Mouse (Mus musculus) limb, embryonic 13.5 days (tissue): Measurements from ENCODE around the gene Zfp869. TPM values are rescaled to one million over a fixed set of nuclear protein-coding genes. Genes with fewer than 3 reads are reported as not detected.
"Not testable (repeated sequence)": the region's sequence is repeated elsewhere in the genome, so short reads cannot be mapped to it uniquely, and the experiment has no call there.

Source experiments
- ATAC-seq: fragments of 200-750 bp; cut with Nextera tagmentation; 2 replicates; pipeline ENCODE4 v1.8.0; 2017; ENCODE audit warnings: low read depth, moderate number of reproducible peaks, moderate TSS enrichment; ENCODE audit not compliant: low FRiP score
- H3K27ac ChIP-seq: fragments of 300-500 bp; sonication (generic); 2 replicates; pipeline ENCODE4 v1.5.1; 2015; ENCODE audit warnings: inconsistent platforms, mild to moderate bottlenecking, moderate library complexity
- H3K27me3 ChIP-seq: fragments of 300-500 bp; sonication (generic); 2 replicates; pipeline ENCODE4 v1.6.1; 2015; ENCODE audit warnings: mild to moderate bottlenecking, inconsistent platforms
- H3K36me3 ChIP-seq: fragments of 300-500 bp; sonication (generic); 2 replicates; pipeline ENCODE4 v1.6.1; 2015; ENCODE audit warnings: inconsistent platforms, mild to moderate bottlenecking, moderate library complexity
- H3K4me1 ChIP-seq: fragments of 300-500 bp; sonication (generic); 2 replicates; pipeline ENCODE4 v1.6.1; 2015; ENCODE audit warnings: inconsistent platforms
- H3K4me2 ChIP-seq: fragments of 300-500 bp; sonication (generic); replicated peaks from 2 replicates; pipeline ENCODE4 v1.6.1; 2015; ENCODE audit warnings: inconsistent platforms, mild to moderate bottlenecking, moderate library complexity
- H3K4me3 ChIP-seq: fragments of 300-500 bp; sonication (generic); 2 replicates; pipeline ENCODE4 v1.5.1; 2015; ENCODE audit warnings: moderate library complexity, mild to moderate bottlenecking, inconsistent platforms
- H3K9ac ChIP-seq: fragments of 300-500 bp; sonication (generic); 2 replicates; pipeline ENCODE4 v1.6.1; 2015; ENCODE audit warnings: mild to moderate bottlenecking, inconsistent platforms
- H3K9me3 ChIP-seq: fragments of 300-500 bp; sonication (generic); 2 replicates; pipeline ENCODE4 v1.6.1; 2016; ENCODE audit warnings: inconsistent platforms
- WGBS: fragments of 180-500 bp; shearing (Covaris S2); methylation state at CpG from one replicate; pipeline ENCODE4 v1.1.7; 2015; 5-methylcytosine and 5-hydroxymethylcytosine counted together
- polyA plus RNA-seq: library from polyadenylated mRNA; unstranded; fragments of >200 nt; fragmentation: Nextera tagmentation; extraction: Ambion mirVana; gene quantifications from 2 replicates; pipeline ENCODE4 v1.2.1, GENCODE M21; 2015

Gene Zfp869
- polyA plus RNA-seq, 1 experiment from 2014 or later, result 33.5 TPM

DNA sequence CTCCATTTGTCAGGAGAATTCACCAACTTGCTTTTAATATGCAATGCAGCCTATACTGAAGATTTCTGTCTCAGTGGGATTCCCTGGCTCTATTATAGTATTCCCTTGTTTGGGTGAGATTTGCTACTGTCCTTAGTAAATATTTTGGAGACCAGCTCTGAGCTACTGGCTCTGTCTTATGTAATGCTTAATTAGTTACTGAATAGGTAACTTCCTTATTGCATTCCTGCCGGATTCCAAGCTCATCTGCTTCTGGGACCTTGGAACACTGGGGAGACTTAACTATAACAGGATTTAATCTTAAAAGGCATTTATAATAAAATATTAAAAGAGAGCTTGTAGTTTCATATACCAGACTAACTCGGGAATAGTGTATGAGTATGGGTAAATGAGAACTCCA lies 45.5 kb downstream of the Zfp869 start:
- H3K9ac ChIP-seq, ATAC-seq, H3K4me1 ChIP-seq, H3K9me3 ChIP-seq, H3K27ac ChIP-seq, H3K4me3 ChIP-seq, H3K27me3 ChIP-seq, H3K4me2 ChIP-seq: not testable (repeated sequence)
- H3K36me3 ChIP-seq, result peaks cover 41% of the 10 kb centered on the region
- WGBS, result 84% methylated on average over 2 of the region's 2 CpGs

DNA sequence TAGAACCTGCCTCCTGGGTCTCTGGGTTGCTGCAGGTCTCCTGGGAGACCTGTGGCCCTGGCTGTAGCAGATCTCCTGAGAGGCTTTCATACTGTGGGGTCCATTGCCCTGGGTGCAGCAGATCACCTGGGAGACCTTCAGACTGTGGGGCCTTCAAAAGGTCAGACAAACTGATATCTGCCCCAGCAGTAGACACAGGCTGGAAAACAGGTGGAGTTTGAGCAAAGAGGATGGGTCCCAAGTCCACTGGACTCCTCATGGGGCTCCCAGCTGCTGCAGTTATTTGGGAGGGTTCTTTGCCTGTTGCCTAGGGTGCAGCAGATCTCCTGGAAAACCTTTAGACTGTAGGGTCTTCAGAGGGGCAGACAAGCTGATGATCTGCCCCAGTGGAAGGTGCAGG lies 49.2 kb downstream of the Zfp869 start:
- no peak for ATAC-seq
- H3K9me3 ChIP-seq, result peaks cover 10% of the 10 kb centered on the region
- no peak overlapping the region for H3K4me2 ChIP-seq

More for the DNA sequence above, 49.2 kb downstream of the Zfp869 start:
- no peaks in the 10 kb centered on the region for H3K27me3 ChIP-seq
- H3K36me3 ChIP-seq, result peaks cover 47% of the 10 kb centered on the region
- no peak overlapping the region for H3K9ac ChIP-seq
- no peaks in the 10 kb centered on the region for H3K4me1 ChIP-seq
- no peak overlapping the region for H3K4me3 ChIP-seq
- H3K27ac ChIP-seq, result no peak overlapping the region

Other genes starting within 250 kb of the Zfp869 start
- not detected in 2 replicates for gene Gm7697, start 187.7 kb downstream of the Zfp869 start, polyA plus RNA-seq
- gene Zfp868, start 85.2 kb downstream of the Zfp869 start, polyA plus RNA-seq, result 31.1 TPM in 2 replicates
- gene Zfp964, start 56.2 kb downstream of the Zfp869 start, polyA plus RNA-seq, result 2.6 and 2.9 TPM in 2 replicates
- 7.7 and 8.1 TPM in 2 replicates for gene Zfp963, start 39.2 kb upstream of the Zfp869 start, polyA plus RNA-seq
- 0.19 TPM in 1 of 2 replicates, not detected in the other for gene Gm20422, start 64.2 kb upstream of the Zfp869 start, polyA plus RNA-seq
- 48.6 and 52.7 TPM in 2 replicates for gene Atp13a1, start 80.4 kb upstream of the Zfp869 start, polyA plus RNA-seq
- gene Zfp866, start 80.5 kb upstream of the Zfp869 start, polyA plus RNA-seq, result 38.2 and 38.7 TPM in 2 replicates
- gene Gmip, start 98.0 kb upstream of the Zfp869 start, polyA plus RNA-seq, result 7.3 and 9.0 TPM in 2 replicates
- 0.83 and 0.98 TPM in 2 replicates for gene Lpar2, start 111.7 kb upstream of the Zfp869 start, polyA plus RNA-seq
- 8.5 and 8.7 TPM in 2 replicates for gene Pbx4, start 121.8 kb upstream of the Zfp869 start, polyA plus RNA-seq
- gene Cilp2, start 177.0 kb upstream of the Zfp869 start, polyA plus RNA-seq, result 1.2 and 1.6 TPM in 2 replicates
- 4.3 TPM in 2 replicates for gene Tssk6, start 191.5 kb upstream of the Zfp869 start, polyA plus RNA-seq
- 173 and 181 TPM in 2 replicates for gene Ndufa13, start 191.8 kb upstream of the Zfp869 start, polyA plus RNA-seq
- gene Yjefn3, start 192.0 kb upstream of the Zfp869 start, polyA plus RNA-seq, result 4.2 and 6.6 TPM in 2 replicates